Comparison of ENCODE assay signal across 8 mouse cellular contexts in the genomic region with DNA sequence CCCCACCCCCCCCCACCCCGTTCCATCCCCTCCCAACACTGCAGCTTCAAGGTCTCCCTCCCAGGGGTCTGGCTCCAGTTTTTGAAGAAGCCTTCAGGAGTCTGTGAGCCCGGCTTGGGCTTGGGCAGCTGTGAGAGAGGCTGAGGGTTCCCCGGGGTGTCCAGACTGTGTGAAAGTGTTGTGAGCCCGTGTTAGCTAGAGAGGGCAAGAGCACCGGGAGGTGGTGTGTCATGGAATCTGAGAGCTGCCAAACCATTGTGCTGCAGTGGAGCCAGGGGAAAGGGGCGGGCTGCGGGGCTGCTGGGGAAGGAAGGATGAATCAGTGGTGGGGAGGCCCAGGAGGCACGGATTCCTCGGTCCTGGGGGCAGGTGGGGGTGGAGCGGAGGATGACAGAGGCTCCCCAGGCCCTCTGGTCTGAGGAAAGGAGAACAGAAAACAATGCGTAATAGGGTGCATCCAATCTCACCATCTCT. TPM values are rescaled to one million over a fixed set of nuclear protein-coding genes. Genes with fewer than 3 reads are reported as not detected.
A peak's percentile ranks its signal among the peaks of the same experiment; 100 is the strongest.
DNase-seq lines count a peak whose midpoint lies in the region; ATAC-seq lines count a peak whose summit lies in the region.

No protein-coding gene starts in this region.

- H3K36me3 ChIP-seq in embryonic facial prominence, embryonic 11.5 days (replicated peaks; ENCODE audit: control insufficient read depth, insufficient read depth, low read depth, low read length) = no peaks in the 10 kb centered on the region
- H3K36me3 ChIP-seq in limb, embryonic 12.5 days = peaks cover 13% of the 10 kb centered on the region; the same call in 1 of the 2 replicates
- no peaks in the 10 kb centered on the region for H3K36me3 ChIP-seq in neural tube, embryonic 15.5 days

- H3K4me1 ChIP-seq in embryonic facial prominence, embryonic 11.5 days (ENCODE audit: control insufficient read depth, insufficient read depth, low read length) = peaks cover 18% of the 10 kb centered on the region
- peaks cover 55% of the 10 kb centered on the region for H3K4me1 ChIP-seq in limb, embryonic 12.5 days (replicated peaks)
- H3K4me1 ChIP-seq in neural tube, embryonic 15.5 days = peaks cover 46% of the 10 kb centered on the region

- peak overlapping the region; percentile 11 for H3K4me2 ChIP-seq in embryonic facial prominence, embryonic 11.5 days (ENCODE audit: low read depth, low read length)
- H3K4me2 ChIP-seq in limb, embryonic 12.5 days = peak overlapping the region; percentile 87
- peak overlapping the region; percentile 73 for H3K4me2 ChIP-seq in neural tube, embryonic 15.5 days

- no peak for ATAC-seq in embryonic facial prominence, embryonic 11.5 days (replicated peaks; ENCODE audit: insufficient number of reproducible peaks, low FRiP score, low TSS enrichment, low read depth)
- no peak for ATAC-seq in limb, embryonic 12.5 days (ENCODE audit: insufficient number of reproducible peaks, insufficient read depth, low FRiP score, low TSS enrichment, low read depth)
- ATAC-seq in neural tube, embryonic 15.5 days (ENCODE audit: low FRiP score) = peak; percentile 18

- peak; percentile 60 for DNase-seq in layer of hippocampus, adult 9-11 months
- DNase-seq in layer of hippocampus, adult 9-10 months (ENCODE audit: low spot score) = no peak
- DNase-seq in embryonic facial prominence, embryonic 11.5 days (ENCODE audit: low spot score) = peak; percentile 24
- peak; percentile 76 to 82 for DNase-seq in heart, adult 9 months (ENCODE audit: low spot score in 2 of 2)
- no peak for DNase-seq in left cerebral cortex, adult 8-10 months (ENCODE audit: low spot score in 2 of 2)
- DNase-seq in thymus, postnatal 25 days = no peak

- WGBS in embryonic facial prominence, embryonic 11.5 days = 6% methylated on average over 11 of the region's 11 CpGs
- 13% methylated on average over 11 of the region's 11 CpGs for WGBS in limb, embryonic 12.5 days
- 4% methylated on average over 11 of the region's 11 CpGs for WGBS in neural tube, embryonic 15.5 days

- no peak overlapping the region; the same call in 1 of the 2 replicates for H3K27ac ChIP-seq in embryonic facial prominence, embryonic 11.5 days (replicated peaks; ENCODE audit: low read depth, low read length)
- H3K27ac ChIP-seq in limb, embryonic 12.5 days = peak overlapping the region; percentile 83
- peak overlapping the region; percentile 76 for H3K27ac ChIP-seq in neural tube, embryonic 15.5 days (replicated peaks)

- H3K9me3 ChIP-seq in embryonic facial prominence, embryonic 11.5 days (replicated peaks; ENCODE audit: control insufficient read depth, low read length) = no peaks in the 10 kb centered on the region
- H3K9me3 ChIP-seq in limb, embryonic 12.5 days = no peaks in the 10 kb centered on the region
- H3K9me3 ChIP-seq in neural tube, embryonic 15.5 days (replicated peaks) = no peaks in the 10 kb centered on the region

- H3K9ac ChIP-seq in embryonic facial prominence, embryonic 11.5 days (replicated peaks; ENCODE audit: low read length) = peak overlapping the region; percentile 38; the same call in 1 of the 2 replicates
- H3K9ac ChIP-seq in limb, embryonic 12.5 days (replicated peaks) = peak overlapping the region; percentile 68; the same call in 1 of the 2 replicates
- H3K9ac ChIP-seq in neural tube, embryonic 15.5 days (replicated peaks) = 0 out of 2 replicates have a peak overlapping the region, but pooled peaks have one; percentile 23

- H3K4me3 ChIP-seq in embryonic facial prominence, embryonic 11.5 days (ENCODE audit: low read depth, low read length) = no peak overlapping the region
- H3K4me3 ChIP-seq in limb, embryonic 12.5 days (replicated peaks) = peak overlapping the region; percentile 57
- 0 out of 2 replicates have a peak overlapping the region, but pooled peaks have one; percentile 0 for H3K4me3 ChIP-seq in neural tube, embryonic 15.5 days (replicated peaks)

- H3K27me3 ChIP-seq in embryonic facial prominence, embryonic 11.5 days (ENCODE audit: control insufficient read depth, insufficient read depth, low read length) = peaks cover 17% of the 10 kb centered on the region
- peaks cover 44% of the 10 kb centered on the region for H3K27me3 ChIP-seq in limb, embryonic 12.5 days
- H3K27me3 ChIP-seq in neural tube, embryonic 15.5 days (replicated peaks) = peaks cover 41% of the 10 kb centered on the region

RNA-seq across cellular contexts. Expression of gene Flnc, which starts 3.4 kb away (rescaled TPM):
- 2.2 and 3.2 TPM in 2 replicates for polyA plus RNA-seq in embryonic facial prominence, embryonic 11.5 days (2014; fragmentation: Nextera tagmentation; extraction: Ambion mirVana)
- polyA plus RNA-seq in limb, embryonic 12.5 days (2016; fragmentation: Nextera tagmentation; extraction: Ambion mirVana) = 10.8 and 13.9 TPM in 2 replicates
- polyA plus RNA-seq in neural tube, embryonic 15.5 days (2015; fragmentation: Nextera tagmentation; extraction: Ambion mirVana) = 5.2 and 5.3 TPM in 2 replicates
- 1 to 10 TPM; 1.9 to 3.9 (median 2.9) TPM for total RNA-seq in left cerebral cortex, adult 8-10 months (2022)

RNA-seq across cellular contexts. Expression of gene Atp6v1f, which starts 31.0 kb away (rescaled TPM):
- polyA plus RNA-seq in embryonic facial prominence, embryonic 11.5 days (2014; fragmentation: Nextera tagmentation; extraction: Ambion mirVana) = 196 and 207 TPM in 2 replicates
- 208 and 216 TPM in 2 replicates for polyA plus RNA-seq in limb, embryonic 12.5 days (2016; fragmentation: Nextera tagmentation; extraction: Ambion mirVana)
- 347 and 386 TPM in 2 replicates for polyA plus RNA-seq in neural tube, embryonic 15.5 days (2015; fragmentation: Nextera tagmentation; extraction: Ambion mirVana)
- total RNA-seq in left cerebral cortex, adult 8-10 months (2022) = 100 to 1,000 TPM; 249 to 281 (median 259) TPM

RNA-seq across cellular contexts. Expression of gene Atp6v1fnb, which starts 34.7 kb away (rescaled TPM):
- not detected in 2 replicates for polyA plus RNA-seq in embryonic facial prominence, embryonic 11.5 days (2014; fragmentation: Nextera tagmentation; extraction: Ambion mirVana)
- polyA plus RNA-seq in limb, embryonic 12.5 days (2016; fragmentation: Nextera tagmentation; extraction: Ambion mirVana) = 0.64 TPM in 1 of 2 replicates, not detected in the other
- 0.40 and 0.68 TPM in 2 replicates for polyA plus RNA-seq in neural tube, embryonic 15.5 days (2015; fragmentation: Nextera tagmentation; extraction: Ambion mirVana)
- under 1 TPM in 2 of 4 experiments, not detected in 2; 0.57 to 0.89 TPM for total RNA-seq in left cerebral cortex, adult 8-10 months (2022)

RNA-seq across cellular contexts. Expression of gene Ccdc136, which starts 40.4 kb away (rescaled TPM):
- polyA plus RNA-seq in embryonic facial prominence, embryonic 11.5 days (2014; fragmentation: Nextera tagmentation; extraction: Ambion mirVana) = 17.3 and 22.8 TPM in 2 replicates
- polyA plus RNA-seq in limb, embryonic 12.5 days (2016; fragmentation: Nextera tagmentation; extraction: Ambion mirVana) = 31.8 and 40.1 TPM in 2 replicates
- 49.2 and 53.6 TPM in 2 replicates for polyA plus RNA-seq in neural tube, embryonic 15.5 days (2015; fragmentation: Nextera tagmentation; extraction: Ambion mirVana)
- total RNA-seq in left cerebral cortex, adult 8-10 months (2022) = 100 to 1,000 TPM in 2 of 4 experiments, 10 to 100 TPM in 2; 87.5 to 111 (median 103) TPM

RNA-seq across cellular contexts. Expression of gene Opn1sw, which starts 48.2 kb away (rescaled TPM):
- polyA plus RNA-seq in embryonic facial prominence, embryonic 11.5 days (2014; fragmentation: Nextera tagmentation; extraction: Ambion mirVana) = 0.27 and 0.28 TPM in 2 replicates
- 0.31 and 1.1 TPM in 2 replicates for polyA plus RNA-seq in limb, embryonic 12.5 days (2016; fragmentation: Nextera tagmentation; extraction: Ambion mirVana)
- 0.22 and 0.61 TPM in 2 replicates for polyA plus RNA-seq in neural tube, embryonic 15.5 days (2015; fragmentation: Nextera tagmentation; extraction: Ambion mirVana)
- under 1 TPM in 3 of 4 experiments, not detected in 1; 0.37 to 0.87 (median 0.44) TPM for total RNA-seq in left cerebral cortex, adult 8-10 months (2022)

Comparison
In these comparisons a context has a peak if more than half of its experiments do, and no peak if none do; other contexts are left out.
1. DNase-seq: peak in layer of hippocampus, adult 9-11 months (single experiment), embryonic facial prominence, embryonic 11.5 days (single experiment) and heart, adult 9 months (2 of 2); none in layer of hippocampus, adult 9-10 months (single experiment), left cerebral cortex, adult 8-10 months (0 of 2) and thymus, postnatal 25 days (single experiment).
2. H3K4me2 ChIP-seq: peak in every context shown above with its lines; median percentile 87 in limb, embryonic 12.5 days; 73 in neural tube, embryonic 15.5 days; 11 in embryonic facial prominence, embryonic 11.5 days.
3. Peak in every context shown above with its lines, with median percentiles within 50 percentile points of each other: H3K9ac ChIP-seq.